Mouse (Mus musculus) splenic B cell, adult 2 months (primary cell): Measurements from ENCODE around the gene Nptx1.

Experiments
- DNase-seq: peaks from one replicate; pipeline ENCODE4 v3.0.0-alpha.2; 2011; ENCODE audit warnings: low read depth, low spot score
- H3K27me3 ChIP-seq: 2 replicates; pipeline ENCODE4 v1.6.1; 2012; ENCODE audit warnings: mild to moderate bottlenecking, low read length, moderate library complexity, mixed read lengths; ENCODE audit not compliant: control insufficient read depth, poor library complexity, insufficient read depth, severe bottlenecking
- H3K36me3 ChIP-seq: 2 replicates; pipeline ENCODE4 v1.6.1; 2012; ENCODE audit warnings: mild to moderate bottlenecking, low read length, moderate library complexity, mixed read lengths; ENCODE audit not compliant: control insufficient read depth, poor library complexity, insufficient read depth, severe bottlenecking

The Nptx1 gene

GRCm38 (mm10) chr11:119545281-119545680, 2.3 kb downstream of the Nptx1 start:
- no peaks in the 10 kb centered on the region for H3K36me3 ChIP-seq
- DNase-seq, result no peak
- H3K27me3 ChIP-seq, result 0 out of 2 replicates have a peak, but pooled peaks cover 3% of the 10 kb centered on the region

DNA sequence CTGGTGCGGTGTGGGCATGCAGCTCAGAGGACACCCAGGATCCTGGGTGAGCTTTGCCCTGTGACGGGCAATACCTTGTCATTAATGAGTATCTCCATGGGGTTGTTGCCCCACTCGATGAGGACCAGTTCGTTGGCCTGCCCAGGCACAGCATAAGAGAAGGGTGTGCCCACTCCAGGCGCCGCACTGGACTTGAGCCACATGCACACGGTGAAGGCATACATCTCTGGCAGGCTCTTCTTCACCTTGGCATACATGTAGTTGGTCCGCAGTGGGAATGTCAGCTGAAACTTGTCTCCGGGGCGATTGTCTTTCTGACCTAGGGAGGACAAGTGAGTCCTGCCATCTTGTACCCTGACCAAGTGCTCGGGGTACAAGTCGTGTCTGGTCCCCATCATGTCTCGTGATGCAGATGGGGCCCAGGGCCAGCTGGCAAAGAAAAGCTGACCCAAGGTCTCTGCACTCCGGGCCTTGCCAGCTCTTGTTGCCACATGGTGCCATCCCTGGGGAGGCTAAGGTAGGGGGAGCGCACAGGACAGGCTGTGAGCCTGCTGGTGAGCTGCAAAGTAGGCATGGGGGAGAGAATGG, 2.9 kb downstream of the Nptx1 start:
- 0 out of 2 replicates have a peak, but pooled peaks cover 1% of the 10 kb centered on the region for H3K27me3 ChIP-seq
- no peaks in the 10 kb centered on the region for H3K36me3 ChIP-seq
- no peak for DNase-seq

DNA sequence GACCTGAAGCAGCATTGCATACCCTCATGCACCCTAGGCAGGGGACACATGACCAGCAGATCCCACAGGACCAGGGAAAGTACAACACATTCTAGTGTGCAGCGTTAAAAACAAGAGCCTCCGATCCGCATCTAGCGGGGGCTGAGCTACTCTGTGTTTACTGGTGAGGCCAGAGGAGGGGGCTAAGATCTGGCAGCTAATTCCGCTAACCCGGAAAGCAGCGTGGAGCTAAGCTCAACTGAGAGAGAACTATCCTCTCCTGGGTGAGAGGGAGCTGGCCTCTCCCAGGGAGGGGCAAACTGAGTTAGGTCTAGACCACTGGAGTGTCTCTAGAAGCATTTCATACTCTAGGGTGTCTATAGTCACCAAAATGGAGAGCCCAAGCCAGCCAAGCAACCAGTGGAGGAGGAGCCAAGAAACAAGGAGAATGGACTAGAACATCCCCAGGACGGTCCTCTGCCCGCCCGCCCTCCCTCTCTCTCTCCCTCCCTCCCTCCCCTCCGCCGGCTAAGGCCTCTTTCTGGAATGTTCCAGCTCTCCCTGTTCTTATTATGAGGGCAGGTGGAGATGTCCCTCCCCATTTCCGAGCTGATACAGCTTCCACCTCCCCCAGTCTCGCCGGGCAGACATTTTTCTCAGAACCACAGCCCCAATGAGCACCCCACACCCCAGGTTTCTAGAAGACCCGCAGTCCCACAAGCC, 3.6 kb downstream of the Nptx1 start:
- no peak for DNase-seq
- H3K27me3 ChIP-seq, result no peaks in the 10 kb centered on the region
- H3K36me3 ChIP-seq, result no peaks in the 10 kb centered on the region

DNA sequence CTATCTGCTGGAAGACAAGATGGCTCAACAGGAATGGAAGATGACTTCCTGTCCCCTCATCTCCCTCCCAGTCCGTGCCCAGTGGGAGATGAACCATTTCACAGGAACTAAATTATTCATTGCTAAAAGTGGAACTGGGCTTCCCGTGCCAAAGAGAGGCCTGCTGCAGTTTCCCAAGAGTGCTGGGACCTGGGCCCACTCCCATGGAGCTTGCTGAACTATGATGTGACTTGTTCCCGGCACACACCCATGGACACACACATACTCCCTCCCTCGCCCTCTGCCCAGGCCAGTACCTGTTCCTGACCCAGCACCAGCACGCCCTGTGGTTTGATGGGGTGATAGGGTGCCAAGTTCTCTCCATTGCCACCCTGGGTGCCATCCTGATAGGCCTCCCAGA, 4.7 kb downstream of the Nptx1 start:
- Histone ChIP-seq H3K36me3 (no peaks in the 10 kb centered on the region), H3K27me3 (no peaks in the 10 kb centered on the region)
- DNase-seq, result no peak

DNA sequence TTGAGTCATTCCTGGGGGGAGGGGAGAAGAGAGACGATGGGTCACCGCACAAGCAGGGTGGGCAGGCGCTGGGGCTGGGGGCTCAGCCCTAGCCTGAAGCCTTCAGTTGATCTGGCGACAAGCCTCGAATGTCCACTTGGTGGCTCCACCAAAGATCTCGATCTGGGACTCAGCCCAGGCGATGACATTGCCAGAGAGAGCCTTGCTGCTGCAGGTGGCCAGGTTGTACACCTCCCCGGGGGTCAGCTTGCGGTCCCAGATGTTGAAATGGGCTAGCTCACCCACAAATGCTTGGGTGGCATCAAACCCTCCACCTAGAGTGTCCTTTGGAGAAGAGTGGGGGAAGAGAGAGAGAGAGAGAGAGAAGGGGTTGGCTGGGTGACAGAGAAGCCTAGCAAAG, 5.2 kb downstream of the Nptx1 start:
- DNase-seq, result no peak
- Histone ChIP-seq H3K36me3 (no peaks in the 10 kb centered on the region), H3K27me3 (no peaks in the 10 kb centered on the region)

DNA sequence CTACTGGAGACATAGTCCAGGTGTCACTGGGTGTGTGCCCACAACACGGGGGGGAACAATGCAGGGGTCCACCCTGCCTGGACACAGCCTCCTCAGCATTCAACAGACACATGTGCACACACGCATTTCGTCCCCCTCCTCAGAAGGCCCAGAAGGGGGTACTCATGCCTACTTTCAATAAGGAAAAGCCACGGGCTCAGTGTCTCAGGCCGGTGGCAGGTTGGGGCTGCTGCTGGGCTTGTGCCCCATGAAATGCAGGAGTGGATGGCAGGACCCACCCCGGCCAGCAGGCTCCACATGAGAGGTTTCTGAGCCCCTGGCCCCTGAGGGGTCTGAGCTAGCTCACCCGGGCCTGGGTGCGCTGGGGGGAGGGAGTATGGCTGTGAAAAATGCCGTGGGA, 6.5 kb downstream of the Nptx1 start:
- no peaks in the 10 kb centered on the region for H3K27me3 ChIP-seq
- no peak for DNase-seq
- H3K36me3 ChIP-seq, result no peaks in the 10 kb centered on the region

DNA sequence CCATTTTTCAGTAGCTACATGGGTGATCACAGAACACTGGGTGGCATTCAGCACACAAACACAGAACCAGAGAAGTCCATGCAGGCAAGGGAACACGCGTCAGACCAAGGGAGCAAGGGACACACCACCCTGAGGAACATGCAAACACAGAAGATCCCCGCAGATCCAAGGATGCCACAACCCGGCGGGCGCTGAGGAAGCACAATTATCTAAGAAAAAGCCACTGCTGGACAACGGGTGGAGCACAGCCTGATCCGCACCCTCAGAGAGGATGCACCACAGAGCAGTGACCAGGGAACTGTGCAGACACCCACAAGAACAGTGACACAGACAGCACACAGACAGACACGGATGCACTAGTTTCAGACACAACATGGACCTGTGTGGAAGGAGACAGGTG, 7.0 kb downstream of the Nptx1 start:
- Histone ChIP-seq H3K27me3 (no peaks in the 10 kb centered on the region), H3K36me3 (no peaks in the 10 kb centered on the region)
- no peak for DNase-seq

DNA sequence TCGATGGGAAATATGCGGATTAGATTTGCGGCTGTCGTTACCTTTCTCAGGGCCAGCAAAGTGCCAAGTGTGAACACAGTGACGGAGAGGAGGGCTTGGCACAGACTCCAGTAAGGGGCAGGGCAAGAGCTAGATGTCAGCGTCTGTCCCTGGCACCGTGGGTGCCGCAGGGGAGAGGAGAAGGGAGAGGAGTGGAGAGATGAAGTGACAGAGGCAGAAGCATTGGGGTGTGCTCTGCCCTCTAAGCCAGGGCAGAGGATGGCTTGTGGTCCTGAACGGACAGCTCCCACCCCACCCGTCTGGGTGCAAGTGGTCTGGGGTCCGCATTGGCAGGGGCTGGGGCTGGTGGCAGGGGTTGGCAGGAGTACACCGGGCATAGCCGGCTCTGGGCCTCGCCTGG, 7.6 kb downstream of the Nptx1 start:
- H3K36me3 ChIP-seq, result no peaks in the 10 kb centered on the region
- DNase-seq, result no peak
- H3K27me3 ChIP-seq, result no peaks in the 10 kb centered on the region

GRCm38 (mm10) chr11:119533745-119534144, 13.8 kb downstream of the Nptx1 start:
- H3K36me3 ChIP-seq, result no peaks in the 10 kb centered on the region
- H3K27me3 ChIP-seq, result no peaks in the 10 kb centered on the region; the same call in 1 of the 2 replicates
- DNase-seq, result no peak

GRCm38 (mm10) chr11:119532460-119532859, 15.1 kb downstream of the Nptx1 start:
- no peaks in the 10 kb centered on the region for H3K36me3 ChIP-seq
- H3K27me3 ChIP-seq, result no peaks in the 10 kb centered on the region; the same call in 1 of the 2 replicates
- DNase-seq, result no peak

- Histone ChIP-seq H3K36me3 (no peaks in the 10 kb centered on the region), H3K27me3 (no peaks in the 10 kb centered on the region; the same call in 1 of the 2 replicates)
- no peak for DNase-seq
These were observed 18.6 kb downstream of the Nptx1 start for GRCm38 (mm10) chr11:119528930-119529329.

DNA sequence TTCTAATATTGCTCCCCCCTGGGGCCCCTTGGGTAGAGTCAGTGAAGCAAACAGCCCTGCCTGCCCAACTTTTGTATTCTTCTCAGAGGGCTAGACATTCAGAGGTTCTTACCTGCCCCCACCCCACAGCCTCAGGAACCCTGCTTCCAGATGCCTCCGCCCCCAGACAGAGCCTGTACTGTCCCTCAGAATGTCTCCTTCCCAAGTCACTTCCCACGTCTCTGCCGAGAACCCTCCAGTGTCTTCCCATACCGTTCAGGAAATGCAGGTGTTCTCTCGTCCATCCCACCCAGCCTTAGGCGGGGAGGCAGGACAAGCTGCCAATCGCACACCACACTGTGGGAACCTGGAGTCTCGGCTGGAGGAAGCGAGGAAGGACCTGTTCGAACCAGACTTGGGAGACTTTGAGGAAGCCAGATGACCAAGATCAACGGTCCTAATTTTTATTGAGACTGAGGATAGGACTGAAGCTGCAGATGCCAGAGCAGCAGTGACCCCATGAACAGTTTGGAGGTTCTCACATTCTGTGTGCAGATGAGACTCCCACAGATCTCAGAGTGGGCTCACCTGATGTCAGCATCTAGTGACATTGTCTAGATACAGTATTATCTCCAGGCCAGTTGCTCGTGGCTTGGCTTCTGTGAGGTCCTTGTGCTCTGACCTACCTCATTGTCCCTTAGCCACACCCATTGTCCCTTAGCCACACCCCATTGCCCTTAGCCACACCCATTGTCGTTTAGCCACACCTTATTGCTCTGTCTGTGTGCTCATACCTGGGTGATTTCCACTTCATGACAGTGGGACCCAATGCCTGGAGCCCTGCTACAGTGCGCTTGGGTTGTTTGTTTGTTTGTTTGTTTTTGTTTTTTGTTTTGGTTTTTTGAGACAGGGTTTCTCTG, 21.2 kb downstream of the Nptx1 start:
- DNase-seq, result no peak
- Histone ChIP-seq H3K36me3 (no peaks in the 10 kb centered on the region), H3K27me3 (no peaks in the 10 kb centered on the region; the same call in 1 of the 2 replicates)

GRCm38 (mm10) chr11:119524545-119524949, 23.0 kb downstream of the Nptx1 start:
- no peaks in the 10 kb centered on the region for H3K36me3 ChIP-seq
- DNase-seq, result peak; percentile 91

GRCm38 (mm10) chr11:119523392-119523791, 24.2 kb downstream of the Nptx1 start:
- Histone ChIP-seq H3K27me3 (no peaks in the 10 kb centered on the region), H3K36me3 (no peaks in the 10 kb centered on the region)
- DNase-seq, result no peak

More at GRCm38 (mm10) chr11:119524545-119524949, 23.0 kb downstream of the Nptx1 start:
- H3K27me3 ChIP-seq, result no peaks in the 10 kb centered on the region

GRCm38 (mm10) chr11:119522779-119523178, 24.8 kb downstream of the Nptx1 start:
- Histone ChIP-seq H3K27me3 (no peaks in the 10 kb centered on the region), H3K36me3 (no peaks in the 10 kb centered on the region)
- no peak for DNase-seq
